18 mouse cellular contexts compared by ENCODE assay signal in genomic region chr9:33080271-33080670, GRCm38 (mm10).
A peak's percentile ranks its signal among the peaks of the same experiment; 100 is the strongest.
DNase-seq lines count a peak whose midpoint lies in the region; ATAC-seq lines count a peak whose summit lies in the region.
"Had no signal": no experiment of that assay in that cellular context is flagged by ENCODE, and none has a peak within 500 bp of the region (broad histone marks: within the 10 kb centered on the region; RNA-seq: fewer than 3 reads in every experiment).

No protein-coding gene starts in this region.

- no peak overlapping the region for H3K4me3 ChIP-seq in kidney, embryonic 15.5 days (replicated peaks)
- no peak overlapping the region for H3K4me3 ChIP-seq in forebrain, embryonic 12.5 days (replicated peaks)
- H3K4me3 ChIP-seq in midbrain, embryonic 11.5 days (ENCODE audit: low read depth, low read length): no peak overlapping the region
- H3K4me3 ChIP-seq: embryonic facial prominence, embryonic 13.5 days; heart, adult 2 months; left cerebral cortex, adult 2 months; midbrain, embryonic 13.5 days; neural tube, embryonic 12.5 days had no signal

- no peaks in the 10 kb centered on the region for H3K36me3 ChIP-seq in kidney, embryonic 15.5 days
- H3K36me3 ChIP-seq in splenic B cell, adult 2 months (ENCODE audit: control insufficient read depth, insufficient read depth, low read length, poor library complexity, severe bottlenecking): no peaks in the 10 kb centered on the region
- H3K36me3 ChIP-seq in forebrain, embryonic 12.5 days (replicated peaks): no peaks in the 10 kb centered on the region
- H3K36me3 ChIP-seq in midbrain, embryonic 11.5 days (ENCODE audit: control insufficient read depth, insufficient read depth, low read length): no peaks in the 10 kb centered on the region
- H3K36me3 ChIP-seq: embryonic facial prominence, embryonic 13.5 days; midbrain, embryonic 13.5 days; neural tube, embryonic 12.5 days had no signal

- no peaks in the 10 kb centered on the region for H3K27me3 ChIP-seq in kidney, embryonic 15.5 days
- no peaks in the 10 kb centered on the region for H3K27me3 ChIP-seq in splenic B cell, adult 2 months (ENCODE audit: control insufficient read depth, insufficient read depth, low read length, poor library complexity, severe bottlenecking)
- H3K27me3 ChIP-seq in forebrain, embryonic 12.5 days: no peaks in the 10 kb centered on the region
- H3K27me3 ChIP-seq in midbrain, embryonic 11.5 days (ENCODE audit: control insufficient read depth, insufficient read depth, low read length): no peaks in the 10 kb centered on the region
- H3K27me3 ChIP-seq: neural tube, embryonic 12.5 days had no signal

- DNase-seq in kidney, postnatal 10 days: peak; percentile 18
- DNase-seq in fibroblast of lung, adult 2 months (ENCODE audit: low read depth): peak; percentile 37
- peak; percentile 8 for DNase-seq in splenic B cell, adult 2 months (ENCODE audit: low read depth, low spot score)
- DNase-seq in adipocyte (ENCODE audit: low spot score): no peak
- no peak for DNase-seq in midbrain, embryonic 11.5 days (ENCODE audit: low spot score, missing footprints)
- DNase-seq: adrenal gland, postnatal 25 days; cerebellum, postnatal 25 days had no signal

- no peak overlapping the region for H3K27ac ChIP-seq in kidney, embryonic 15.5 days
- no peak overlapping the region for H3K27ac ChIP-seq in forebrain, embryonic 12.5 days
- no peak overlapping the region for H3K27ac ChIP-seq in midbrain, embryonic 11.5 days (ENCODE audit: low read depth, low read length)
- H3K27ac ChIP-seq: embryonic facial prominence, embryonic 13.5 days; heart, adult 2 months; left cerebral cortex, adult 2 months; midbrain, embryonic 13.5 days; neural tube, embryonic 12.5 days had no signal

- WGBS in kidney, embryonic 15.5 days: 53% methylated on average over 3 of the region's 3 CpGs
- 87% methylated on average over 3 of the region's 3 CpGs for WGBS in forebrain, embryonic 12.5 days
- WGBS in midbrain, embryonic 11.5 days: 89% methylated on average over 3 of the region's 3 CpGs

- no peak for ATAC-seq in kidney, embryonic 15.5 days (replicated peaks; ENCODE audit: low FRiP score)
- ATAC-seq in CD4-positive, CD25-positive, alpha-beta regulatory T cell, adult 4 months: peak; percentile 93
- ATAC-seq in forebrain, embryonic 12.5 days (ENCODE audit: low FRiP score): no peak
- ATAC-seq in midbrain, embryonic 11.5 days (ENCODE audit: low FRiP score): no peak
- ATAC-seq: forebrain, embryonic 14.5 days; lung, postnatal 0 days; midbrain, embryonic 13.5 days had no signal

- H3K9me3 ChIP-seq in kidney, embryonic 15.5 days (replicated peaks): no peaks in the 10 kb centered on the region
- no peaks in the 10 kb centered on the region for H3K9me3 ChIP-seq in forebrain, embryonic 12.5 days
- no peaks in the 10 kb centered on the region for H3K9me3 ChIP-seq in midbrain, embryonic 11.5 days (ENCODE audit: control insufficient read depth, low read length)
- H3K9me3 ChIP-seq: embryonic facial prominence, embryonic 13.5 days; midbrain, embryonic 13.5 days; neural tube, embryonic 12.5 days had no signal

- no peak overlapping the region for H3K4me2 ChIP-seq in kidney, embryonic 15.5 days
- H3K4me2 ChIP-seq in forebrain, embryonic 12.5 days: no peak overlapping the region
- no peak overlapping the region for H3K4me2 ChIP-seq in midbrain, embryonic 11.5 days
- H3K4me2 ChIP-seq: embryonic facial prominence, embryonic 13.5 days; liver, embryonic 11.5 days; midbrain, embryonic 13.5 days; neural tube, embryonic 12.5 days had no signal

- peaks cover 5% of the 10 kb centered on the region for H3K4me1 ChIP-seq in kidney, embryonic 15.5 days
- no peaks in the 10 kb centered on the region for H3K4me1 ChIP-seq in forebrain, embryonic 12.5 days
- H3K4me1 ChIP-seq in midbrain, embryonic 11.5 days (ENCODE audit: control insufficient read depth, insufficient read depth, low read length): no peaks in the 10 kb centered on the region
- H3K4me1 ChIP-seq: midbrain, embryonic 13.5 days; neural tube, embryonic 12.5 days had no signal

- no peak overlapping the region for H3K9ac ChIP-seq in kidney, embryonic 15.5 days
- H3K9ac ChIP-seq in forebrain, embryonic 12.5 days: no peak overlapping the region
- H3K9ac ChIP-seq in midbrain, embryonic 11.5 days (ENCODE audit: low read length): no peak overlapping the region
- H3K9ac ChIP-seq: embryonic facial prominence, embryonic 13.5 days; midbrain, embryonic 13.5 days; neural tube, embryonic 12.5 days had no signal

Comparison
In these comparisons a context has a peak if more than half of its experiments do, and no peak if none do; other contexts are left out.
1. DNase-seq: peak in kidney, postnatal 10 days (single experiment), fibroblast of lung, adult 2 months (single experiment) and splenic B cell, adult 2 months (single experiment); none in adipocyte (single experiment) and midbrain, embryonic 11.5 days (single experiment).